Mouse (Mus musculus) megakaryocyte, embryonic 14.5 days (primary cell): Measurements from ENCODE around the gene B4galt3. TPM values are rescaled to one million over a fixed set of nuclear protein-coding genes. Genes with fewer than 3 reads are reported as not detected.
A peak's percentile ranks its signal among the peaks of the same experiment; 100 is the strongest.

Experiments
- H3K27me3 ChIP-seq: replicated peaks from 2 replicates; pipeline ENCODE3; 2012; ENCODE audit warnings: inconsistent platforms
- H3K36me3 ChIP-seq: replicated peaks from 2 replicates; pipeline ENCODE3; 2012; ENCODE audit warnings: low read length, inconsistent platforms, mixed read lengths
- H3K4me1 ChIP-seq: 2 replicates; pipeline ENCODE4 v1.6.1; 2012; ENCODE audit warnings: inconsistent platforms
- H3K4me3 ChIP-seq: replicated peaks from 2 replicates; pipeline ENCODE3; 2012; ENCODE audit warnings: moderate library complexity, mild to moderate bottlenecking, inconsistent platforms
- H3K9me3 ChIP-seq: 2 replicates; pipeline ENCODE4 v1.6.1; 2012; ENCODE audit warnings: inconsistent platforms
- FLI1 ChIP-seq: IDR thresholded peaks from 2 replicates; pipeline ENCODE4 v1.6.1; 2012; ENCODE audit warnings: low read length, inconsistent platforms, mixed read lengths
- GATA1 ChIP-seq: IDR thresholded peaks from 3 replicates; pipeline ENCODE4 v1.6.1; 2012; ENCODE audit warnings: mixed read lengths, low read length, inconsistent platforms, borderline replicate concordance
- polyA plus RNA-seq: library from polyadenylated mRNA; stranded (reverse); fragments of >175 nt; gene quantifications from 2 replicates; pipeline ENCODE4 v1.2.3, GENCODE M21; 2012; ENCODE audit warnings: low replicate concordance; ENCODE audit not compliant: insufficient read depth

The B4galt3 gene
- polyA plus RNA-seq, 1 experiment: 20.6 TPM

GRCm38 (mm10) chr1:171263185-171263611, 6.9 kb upstream of the B4galt3 start:
- H3K36me3 ChIP-seq: no peaks in the 10 kb centered on the region
- no peak overlapping the region for H3K4me3 ChIP-seq
- H3K9me3 ChIP-seq: no peaks in the 10 kb centered on the region
- peaks cover 45% of the 10 kb centered on the region for H3K27me3 ChIP-seq
- peaks cover 40% of the 10 kb centered on the region for H3K4me1 ChIP-seq
- TF ChIP-seq GATA1 (no peak), FLI1 (no peak)

- Histone ChIP-seq H3K9me3 (no peaks in the 10 kb centered on the region), H3K36me3 (no peaks in the 10 kb centered on the region), H3K4me3 (no peak overlapping the region), H3K27me3 (peaks cover 42% of the 10 kb centered on the region), H3K4me1 (peaks cover 37% of the 10 kb centered on the region)
- TF ChIP-seq GATA1 (no peak), FLI1 (no peak)
Observed at GRCm38 (mm10) chr1:171263666-171264461, 6.3 kb upstream of the B4galt3 start.

GRCm38 (mm10) chr1:171265971-171266744, 4.0 kb upstream of the B4galt3 start:
- Histone ChIP-seq H3K4me3 (peak overlapping the region; percentile 67), H3K36me3 (no peaks in the 10 kb centered on the region), H3K27me3 (peaks cover 25% of the 10 kb centered on the region), H3K9me3 (no peaks in the 10 kb centered on the region), H3K4me1 (peaks cover 41% of the 10 kb centered on the region)
- no peak for TF ChIP-seq GATA1
- TF ChIP-seq FLI1: no peak

- Histone ChIP-seq H3K36me3 (peaks cover 18% of the 10 kb centered on the region), H3K9me3 (no peaks in the 10 kb centered on the region), H3K4me1 (peaks cover 42% of the 10 kb centered on the region), H3K4me3 (no peak overlapping the region), H3K27me3 (peaks cover 9% of the 10 kb centered on the region)
- TF ChIP-seq FLI1 (no peak), GATA1 (no peak)
Observed at GRCm38 (mm10) chr1:171268341-171268740, 1.8 kb upstream of the B4galt3 start.

GRCm38 (mm10) chr1:171270573-171270900, 409 bp downstream of the B4galt3 start:
- no peaks in the 10 kb centered on the region for H3K9me3 ChIP-seq
- TF ChIP-seq FLI1 (no peak), GATA1 (no peak)
- peaks cover 40% of the 10 kb centered on the region for H3K36me3 ChIP-seq
- H3K27me3 ChIP-seq: no peaks in the 10 kb centered on the region
- H3K4me3 ChIP-seq: peak overlapping the region; percentile 99
- H3K4me1 ChIP-seq: peaks cover 40% of the 10 kb centered on the region

- peaks cover 36% of the 10 kb centered on the region for H3K4me1 ChIP-seq
- no peaks in the 10 kb centered on the region for H3K27me3 ChIP-seq
- peaks cover 46% of the 10 kb centered on the region for H3K36me3 ChIP-seq
- H3K4me3 ChIP-seq: peak overlapping the region; percentile 99
- no peaks in the 10 kb centered on the region for H3K9me3 ChIP-seq
- no peak for TF ChIP-seq FLI1
- no peak for TF ChIP-seq GATA1
Observed at GRCm38 (mm10) chr1:171271196-171271595, 1.1 kb downstream of the B4galt3 start.

GRCm38 (mm10) chr1:171271622-171272021, 1.5 kb downstream of the B4galt3 start:
- Histone ChIP-seq H3K4me1 (peaks cover 31% of the 10 kb centered on the region), H3K36me3 (peaks cover 51% of the 10 kb centered on the region), H3K4me3 (peak overlapping the region; percentile 68), H3K27me3 (no peaks in the 10 kb centered on the region), H3K9me3 (no peaks in the 10 kb centered on the region)
- TF ChIP-seq GATA1 (no peak), FLI1 (no peak)

- Histone ChIP-seq H3K36me3 (peaks cover 55% of the 10 kb centered on the region), H3K27me3 (no peaks in the 10 kb centered on the region), H3K4me3 (no peak overlapping the region), H3K4me1 (peaks cover 30% of the 10 kb centered on the region), H3K9me3 (no peaks in the 10 kb centered on the region)
- no peak for TF ChIP-seq FLI1
- no peak for TF ChIP-seq GATA1
Observed at GRCm38 (mm10) chr1:171272086-171272485, 2.0 kb downstream of the B4galt3 start.

GRCm38 (mm10) chr1:171274171-171274570, 4.0 kb downstream of the B4galt3 start:
- peaks cover 76% of the 10 kb centered on the region for H3K36me3 ChIP-seq

GRCm38 (mm10) chr1:171275144-171275734, 5.1 kb downstream of the B4galt3 start:
- Histone ChIP-seq H3K36me3 (peaks cover 76% of the 10 kb centered on the region), H3K27me3 (no peaks in the 10 kb centered on the region), H3K4me1 (peaks cover 30% of the 10 kb centered on the region), H3K9me3 (no peaks in the 10 kb centered on the region), H3K4me3 (no peak overlapping the region)
- no peak for TF ChIP-seq FLI1
- TF ChIP-seq GATA1: no peak

More at GRCm38 (mm10) chr1:171274171-171274570, 4.0 kb downstream of the B4galt3 start:
- no peak overlapping the region for H3K4me3 ChIP-seq
- no peak for TF ChIP-seq FLI1
- TF ChIP-seq GATA1: no peak
- H3K27me3 ChIP-seq: no peaks in the 10 kb centered on the region
- no peaks in the 10 kb centered on the region for H3K9me3 ChIP-seq
- H3K4me1 ChIP-seq: peaks cover 30% of the 10 kb centered on the region
